Mouse (Mus musculus): ENCODE results near the gene Alk.

- no peak for TF ChIP-seq CTCF (IDR thresholded peaks at IDR 0.05; ENCODE audit: extremely low read depth, insufficient read depth, insufficient read length, insufficient replicate concordance)
- TF ChIP-seq POLR2A (IDR thresholded peaks at IDR 0.05; ENCODE audit: low read depth, low read length): no peak
Measured at GRCm38 (mm10) chr17:72038371-72038770, 566.1 kb downstream of the Alk start.
